Mouse (Mus musculus): ENCODE data around the gene Elp6.

DNA sequence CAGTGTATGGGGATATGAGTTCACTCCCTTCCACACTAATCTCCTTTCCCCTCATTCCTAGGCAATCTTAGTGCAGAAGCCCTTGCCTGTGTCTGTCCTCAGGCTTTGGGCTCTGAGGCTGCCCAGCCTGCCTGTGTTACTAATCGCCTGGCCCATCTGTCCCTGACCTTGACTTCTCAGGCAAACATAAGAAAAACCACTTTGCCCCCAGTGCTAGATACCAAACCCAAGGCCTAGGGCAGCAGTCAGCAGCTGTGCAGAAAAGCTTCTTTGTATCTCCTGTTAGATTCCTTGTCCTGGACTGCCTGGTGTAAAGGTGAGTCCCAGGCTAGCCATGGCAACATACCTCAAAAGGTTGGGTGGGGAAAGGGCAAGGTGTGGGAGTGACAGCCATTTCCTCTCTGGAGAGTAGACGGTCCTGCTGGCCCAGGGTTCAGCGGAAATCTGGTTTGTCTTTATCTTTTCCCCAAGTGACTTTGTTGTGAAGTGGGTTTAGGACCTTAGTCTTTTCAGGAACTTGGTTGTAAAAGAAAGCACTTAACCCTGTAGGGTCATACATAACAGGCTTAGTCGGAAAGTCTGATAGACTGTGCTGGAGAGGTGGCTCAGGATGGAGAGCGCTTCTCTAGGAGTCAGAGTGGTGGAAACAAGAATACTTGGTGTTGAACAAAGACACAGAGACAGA lies 24.1 kb downstream of the Elp6 start:
- TF ChIP-seq CTCF (IDR thresholded peaks at IDR 0.05; ENCODE audit: low read depth), result no peak
- TF ChIP-seq EP300 (IDR thresholded peaks at IDR 0.05; ENCODE audit: low read depth), result no peak

All from liver, postnatal 0 days (tissue).